Mouse (Mus musculus) cerebellum, adult 2 months (tissue): ENCODE results near the gene Rmnd5a.

Experiments
- CTCF ChIP-seq: fragments of 200-500 bp; IDR thresholded peaks from 2 replicates; pipeline ENCODE4 v1.5.1; 2011; ENCODE audit warnings: low read depth, mild to moderate bottlenecking, control low read depth, low read length, moderate library complexity, borderline replicate concordance; ENCODE audit not compliant: insufficient read depth
- POLR2A ChIP-seq: fragments of 200-500 bp; IDR thresholded peaks from 2 replicates; pipeline ENCODE4 v1.6.1; 2011; ENCODE audit warnings: low read length, control low read depth, borderline replicate concordance; ENCODE audit not compliant: insufficient read depth

DNA sequence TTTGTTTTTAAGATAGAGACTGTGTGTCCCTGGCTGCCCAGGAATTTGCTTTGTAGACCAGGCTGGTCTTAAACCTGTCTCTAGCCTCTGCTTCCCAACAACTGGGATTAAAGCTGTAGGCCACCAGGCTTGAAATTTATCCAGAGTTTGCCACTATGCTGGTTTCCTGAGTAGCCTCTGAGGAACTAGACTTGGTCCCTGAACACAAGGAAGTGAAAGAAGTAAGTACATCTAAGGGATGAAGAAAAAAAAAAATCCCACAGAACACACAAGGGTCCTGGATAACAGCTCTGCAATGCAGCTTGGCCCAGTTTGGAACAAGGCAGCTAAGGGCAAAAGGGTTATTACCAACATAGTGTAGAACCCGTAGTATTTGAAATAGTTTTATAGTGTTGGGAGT lies 46.4 kb upstream of the Rmnd5a start:
- TF ChIP-seq CTCF (no peak), POLR2A (no peak)
